Mouse (Mus musculus) intestine, postnatal 0 days (tissue): ENCODE data around the gene Mblac2. TPM values are rescaled to one million over a fixed set of nuclear protein-coding genes. Genes with fewer than 3 reads are reported as not detected.
A peak's percentile ranks its signal among the peaks of the same experiment; 100 is the strongest.

ENCODE experiments used
- ATAC-seq: fragments of 200-750 bp; cut with Nextera tagmentation; 2 replicates; pipeline ENCODE4 v1.8.0; 2017; ENCODE audit warnings: mild to moderate bottlenecking, moderate TSS enrichment, moderate library complexity
- H3K27ac ChIP-seq: fragments of 300-500 bp; sonication (generic); 2 replicates; pipeline ENCODE4 v1.5.1; 2014; ENCODE audit warnings: mild to moderate bottlenecking, low read depth, low read length, moderate library complexity
- H3K27me3 ChIP-seq: fragments of 300-500 bp; sonication (generic); replicated peaks from 2 replicates; pipeline ENCODE4 v1.6.1; 2014; ENCODE audit warnings: low read length, mixed read lengths; ENCODE audit not compliant: control insufficient read depth, insufficient read depth
- H3K36me3 ChIP-seq: fragments of 300-500 bp; sonication (generic); 2 replicates; pipeline ENCODE4 v1.6.1; 2014; ENCODE audit warnings: mild to moderate bottlenecking, moderate library complexity; ENCODE audit not compliant: control insufficient read depth, insufficient read depth
- H3K4me1 ChIP-seq: fragments of 300-500 bp; sonication (generic); replicated peaks from 2 replicates; pipeline ENCODE4 v1.6.1; 2014; ENCODE audit warnings: antibody characterized with exemption, low read length, mixed read lengths; ENCODE audit not compliant: control insufficient read depth, insufficient read depth
- H3K4me2 ChIP-seq: fragments of 300-500 bp; sonication (generic); replicated peaks from 2 replicates; pipeline ENCODE4 v1.6.1; 2014; ENCODE audit warnings: low read depth, mild to moderate bottlenecking, moderate library complexity
- H3K4me3 ChIP-seq: fragments of 300-500 bp; sonication (generic); 2 replicates; pipeline ENCODE4 v1.5.1; 2014; ENCODE audit warnings: low read depth, low read length
- H3K9ac ChIP-seq: fragments of 300-500 bp; sonication (generic); 2 replicates; pipeline ENCODE4 v1.6.1; 2014; ENCODE audit warnings: mild to moderate bottlenecking, low read depth, low read length
- H3K9me3 ChIP-seq: fragments of 300-500 bp; sonication (generic); 2 replicates; pipeline ENCODE4 v1.6.1; 2016; ENCODE audit warnings: mixed run types; ENCODE audit not compliant: control insufficient read depth
- CTCF ChIP-seq: sonication (generic); IDR thresholded peaks from 2 replicates; pipeline ENCODE4 v1.5.1; 2016; ENCODE audit warnings: low read depth, mild to moderate bottlenecking, control low read depth, antibody characterized with exemption, moderate library complexity
- WGBS: fragments of 180-500 bp; shearing (Covaris S2); extraction: QIAGEN DNeasy Blood & Tissue Kit; methylation state at CpG from one replicate; pipeline ENCODE4 v1.1.7; 2014; 5-methylcytosine and 5-hydroxymethylcytosine counted together
- polyA plus RNA-seq: library from polyadenylated mRNA; unstranded; fragments of >200 nt; fragmentation: Nextera tagmentation; extraction: Ambion mirVana; gene quantifications from 2 replicates; pipeline ENCODE4 v1.2.1, GENCODE M21; 2015

The Mblac2 gene
- polyA plus RNA-seq, 1 experiment from 2014 or later: 3.7 TPM

GRCm38 (mm10) chr13:81729102-81729501, 18.0 kb downstream of the Mblac2 start:
- Histone ChIP-seq H3K9me3 (no peaks in the 10 kb centered on the region), H3K36me3 (no peaks in the 10 kb centered on the region), H3K9ac (no peak overlapping the region), H3K27ac (no peak overlapping the region), H3K27me3 (no peaks in the 10 kb centered on the region), H3K4me1 (no peaks in the 10 kb centered on the region), H3K4me3 (no peak overlapping the region), H3K4me2 (no peak overlapping the region)
- no peak for ATAC-seq
- TF ChIP-seq CTCF: no peak
- 73% methylated on average over 4 of the region's 4 CpGs for WGBS

GRCm38 (mm10) chr13:81730362-81730761, 19.2 kb downstream of the Mblac2 start:
- WGBS: 85% methylated on average over 1 of the region's 1 CpGs
- Histone ChIP-seq H3K9me3 (no peaks in the 10 kb centered on the region), H3K9ac (no peak overlapping the region), H3K27ac (no peak overlapping the region), H3K4me1 (no peaks in the 10 kb centered on the region), H3K27me3 (no peaks in the 10 kb centered on the region), H3K4me3 (no peak overlapping the region), H3K4me2 (no peak overlapping the region), H3K36me3 (no peaks in the 10 kb centered on the region)
- no peak for ATAC-seq
- no peak for TF ChIP-seq CTCF

GRCm38 (mm10) chr13:81736606-81737005, 25.5 kb downstream of the Mblac2 start:
- no peak overlapping the region for H3K27ac ChIP-seq
- no peaks in the 10 kb centered on the region for H3K36me3 ChIP-seq
- no peak overlapping the region for H3K4me2 ChIP-seq
- H3K27me3 ChIP-seq: no peaks in the 10 kb centered on the region
- no peak overlapping the region for H3K4me3 ChIP-seq
- WGBS: 71% methylated on average over 5 of the region's 5 CpGs
- ATAC-seq: no peak
- no peaks in the 10 kb centered on the region for H3K9me3 ChIP-seq
- no peak for TF ChIP-seq CTCF
- H3K4me1 ChIP-seq: no peaks in the 10 kb centered on the region
- no peak overlapping the region for H3K9ac ChIP-seq

GRCm38 (mm10) chr13:81740898-81741297, 29.8 kb downstream of the Mblac2 start:
- TF ChIP-seq CTCF: peak; percentile 41
- Histone ChIP-seq H3K9me3 (no peaks in the 10 kb centered on the region), H3K4me1 (no peaks in the 10 kb centered on the region), H3K27ac (no peak overlapping the region), H3K9ac (no peak overlapping the region), H3K4me3 (no peak overlapping the region), H3K4me2 (no peak overlapping the region), H3K27me3 (no peaks in the 10 kb centered on the region), H3K36me3 (no peaks in the 10 kb centered on the region)
- WGBS: 34% methylated on average over 3 of the region's 3 CpGs
- ATAC-seq: no peak

- no peak overlapping the region for H3K4me3 ChIP-seq
- peak; percentile 57 for ATAC-seq
- no peak for TF ChIP-seq CTCF
- peak overlapping the region; percentile 24; the same call in 1 of the 2 replicates for H3K4me2 ChIP-seq
- no peaks in the 10 kb centered on the region for H3K36me3 ChIP-seq
- 52% methylated on average over 10 of the region's 10 CpGs for WGBS
- H3K27ac ChIP-seq: no peak overlapping the region
- no peaks in the 10 kb centered on the region for H3K27me3 ChIP-seq
- H3K9me3 ChIP-seq: no peaks in the 10 kb centered on the region
- H3K4me1 ChIP-seq: no peaks in the 10 kb centered on the region
- no peak overlapping the region for H3K9ac ChIP-seq
Measured at GRCm38 (mm10) chr13:81743391-81744091, 32.4 kb downstream of the Mblac2 start.

GRCm38 (mm10) chr13:81744092-81744396, 32.9 kb downstream of the Mblac2 start:
- H3K4me2 ChIP-seq: peak overlapping the region; percentile 24; the same call in 1 of the 2 replicates
- H3K9ac ChIP-seq: no peak overlapping the region
- 39% methylated on average over 2 of the region's 2 CpGs for whole genome bisulfite sequencing
- ATAC-seq: peak; percentile 83
- no peaks in the 10 kb centered on the region for H3K27me3 ChIP-seq
- H3K4me3 ChIP-seq: no peak overlapping the region
- no peaks in the 10 kb centered on the region for H3K9me3 ChIP-seq
- no peaks in the 10 kb centered on the region for H3K4me1 ChIP-seq
- no peak for TF ChIP-seq CTCF
- H3K27ac ChIP-seq: no peak overlapping the region
- no peaks in the 10 kb centered on the region for H3K36me3 ChIP-seq

GRCm38 (mm10) chr13:81754878-81755277, 43.7 kb downstream of the Mblac2 start:
- no peaks in the 10 kb centered on the region for H3K27me3 ChIP-seq
- H3K9me3 ChIP-seq: no peaks in the 10 kb centered on the region
- no peak overlapping the region for H3K27ac ChIP-seq
- H3K4me3 ChIP-seq: no peak overlapping the region
- H3K4me1 ChIP-seq: no peaks in the 10 kb centered on the region
- no peaks in the 10 kb centered on the region for H3K36me3 ChIP-seq
- no peak for ATAC-seq
- TF ChIP-seq CTCF: no peak
- no peak overlapping the region for H3K9ac ChIP-seq
- H3K4me2 ChIP-seq: no peak overlapping the region
